Mouse (Mus musculus) lung, postnatal 0 days (tissue): ENCODE results near the gene Clic3. TPM values are rescaled to one million over a fixed set of nuclear protein-coding genes. Genes with fewer than 3 reads are reported as not detected.

Experiments used
- ATAC-seq: fragments of 200-750 bp; cut with Nextera tagmentation; 2 replicates; pipeline ENCODE4 v1.8.0; 2017; ENCODE audit warnings: moderate library complexity
- DNase-seq: peaks from one replicate; pipeline ENCODE4 v3.0.0-alpha.2; 2016; ENCODE audit warnings: low spot score
- H3K27ac ChIP-seq: fragments of 300-500 bp; sonication (generic); 2 replicates; pipeline ENCODE4 v1.5.1; 2014; ENCODE audit warnings: antibody characterized with exemption, mild to moderate bottlenecking, low read length, mixed read lengths
- H3K27me3 ChIP-seq: fragments of 300-500 bp; sonication (generic); replicated peaks from 2 replicates; pipeline ENCODE4 v1.6.1; 2014; ENCODE audit warnings: low read length, mixed read lengths; ENCODE audit not compliant: insufficient read depth
- H3K36me3 ChIP-seq: fragments of 300-500 bp; sonication (generic); 2 replicates; pipeline ENCODE4 v1.6.1; 2014; ENCODE audit warnings: low read length, mixed read lengths; ENCODE audit not compliant: insufficient read depth
- H3K4me1 ChIP-seq: fragments of 300-500 bp; sonication (generic); 2 replicates; pipeline ENCODE4 v1.6.1; 2014; ENCODE audit warnings: antibody characterized with exemption, low read depth, low read length, mixed read lengths; ENCODE audit not compliant: insufficient read depth
- H3K4me2 ChIP-seq: fragments of 300-500 bp; sonication (generic); replicated peaks from 2 replicates; pipeline ENCODE4 v1.6.1; 2014; ENCODE audit warnings: low read depth, mild to moderate bottlenecking, low read length, moderate library complexity, mixed read lengths
- H3K4me3 ChIP-seq: fragments of 300-500 bp; sonication (generic); 2 replicates; pipeline ENCODE4 v1.5.1; 2014; ENCODE audit warnings: low read depth, low read length
- H3K9ac ChIP-seq: fragments of 300-500 bp; sonication (generic); replicated peaks from 2 replicates; pipeline ENCODE4 v1.6.1; 2014; ENCODE audit warnings: low read depth, mild to moderate bottlenecking
- H3K9me3 ChIP-seq: fragments of 300-500 bp; sonication (generic); 2 replicates; pipeline ENCODE4 v1.6.1; 2016; ENCODE audit warnings: low read length, mixed read lengths
- CTCF ChIP-seq: IDR thresholded peaks from 2 replicates; pipeline ENCODE4 v1.5.1; 2016; ENCODE audit warnings: antibody characterized with exemption, mild to moderate bottlenecking
- EP300 ChIP-seq: IDR thresholded peaks from 2 replicates; pipeline ENCODE4 v1.6.1; 2016; ENCODE audit warnings: antibody characterized with exemption, mild to moderate bottlenecking, control low read depth
- WGBS: fragments of 180-500 bp; shearing (Covaris S2); extraction: QIAGEN DNeasy Blood & Tissue Kit; methylation state at CpG from one replicate; pipeline ENCODE4 v1.1.7; 2014; 5-methylcytosine and 5-hydroxymethylcytosine counted together
- polyA plus RNA-seq: library from polyadenylated mRNA; unstranded; fragments of >200 nt; fragmentation: Nextera tagmentation; extraction: Ambion mirVana; gene quantifications from 2 replicates; pipeline ENCODE4 v1.2.1, GENCODE M21; 2015

Gene Clic3
- polyA plus RNA-seq, 1 experiment from 2014 or later, result 633 TPM

- no peak for ATAC-seq
- no peak overlapping the region for H3K9ac ChIP-seq
- TF ChIP-seq CTCF (no peak), EP300 (no peak)
- H3K4me2 ChIP-seq, result no peak overlapping the region
- DNase-seq, result no peak
- H3K36me3 ChIP-seq, result no peaks in the 10 kb centered on the region
- H3K27me3 ChIP-seq, result no peaks in the 10 kb centered on the region
- H3K4me1 ChIP-seq, result no peaks in the 10 kb centered on the region
- H3K27ac ChIP-seq, result no peak overlapping the region
- no peak overlapping the region for H3K4me3 ChIP-seq
- 72% methylated on average over 14 of the region's 14 CpGs for WGBS
- no peaks in the 10 kb centered on the region for H3K9me3 ChIP-seq
Measured at GRCm38 (mm10) chr2:25467606-25468303, 11.1 kb downstream of the Clic3 start.

- ATAC-seq (peak; percentile 67), DNase-seq (peak; percentile 27)
- Histone ChIP-seq H3K4me2 (no peak overlapping the region), H3K27ac (no peak overlapping the region), H3K36me3 (no peaks in the 10 kb centered on the region), H3K27me3 (no peaks in the 10 kb centered on the region), H3K4me1 (no peaks in the 10 kb centered on the region), H3K9ac (no peak overlapping the region), H3K9me3 (no peaks in the 10 kb centered on the region), H3K4me3 (no peak overlapping the region)
- no peak for TF ChIP-seq EP300
- WGBS, result 63% methylated on average over 10 of the region's 10 CpGs
Measured at GRCm38 (mm10) chr2:25468962-25469915, 12.6 kb downstream of the Clic3 start.

GRCm38 (mm10) chr2:25469969-25470368 is 13.3 kb downstream of the Clic3 start, which contains the start of gene Ptgds:
Gene Ptgds (minus strand): TSS chr2:25470046.
- H3K4me3 ChIP-seq, result no peak within 1 kb of the TSS
- H3K9me3 ChIP-seq, result no peaks in the 10 kb centered on the region
- DNase-seq, result no peak
- H3K4me1 ChIP-seq, result no peaks in the 10 kb centered on the region
- no peak for ATAC-seq
- H3K27ac ChIP-seq, result no peak within 1 kb of the TSS
- H3K36me3 ChIP-seq, result no peaks in the 10 kb centered on the region
- H3K4me2 ChIP-seq, result no peak within 1 kb of the TSS
- H3K27me3 ChIP-seq, result no peaks in the 10 kb centered on the region
- 20% methylated on average over 6 of the region's 6 CpGs for WGBS
- no peak for TF ChIP-seq CTCF
- H3K9ac ChIP-seq, result no peak within 1 kb of the TSS

- ATAC-seq (no peak), DNase-seq (no peak)
- Histone ChIP-seq H3K9me3 (no peaks in the 10 kb centered on the region), H3K4me3 (no peak overlapping the region), H3K9ac (no peak overlapping the region), H3K4me1 (no peaks in the 10 kb centered on the region), H3K27me3 (no peaks in the 10 kb centered on the region), H3K36me3 (no peaks in the 10 kb centered on the region), H3K27ac (no peak overlapping the region), H3K4me2 (no peak overlapping the region)
- WGBS, result 69% methylated on average over 2 of the region's 2 CpGs
- no peak for TF ChIP-seq CTCF
- TF ChIP-seq EP300, result no peak
Measured at GRCm38 (mm10) chr2:25472550-25472949, 15.9 kb downstream of the Clic3 start.

- 80% methylated on average over 8 of the region's 8 CpGs for WGBS
- no peak overlapping the region for H3K9ac ChIP-seq
- H3K4me1 ChIP-seq, result no peaks in the 10 kb centered on the region
- no peak overlapping the region for H3K27ac ChIP-seq
- TF ChIP-seq EP300 (no peak), CTCF (no peak)
- H3K4me3 ChIP-seq, result no peak overlapping the region
- H3K36me3 ChIP-seq, result no peaks in the 10 kb centered on the region
- DNase-seq, result no peak
- no peak for ATAC-seq
- H3K27me3 ChIP-seq, result no peaks in the 10 kb centered on the region
- no peaks in the 10 kb centered on the region for H3K9me3 ChIP-seq
- H3K4me2 ChIP-seq, result no peak overlapping the region
Measured at GRCm38 (mm10) chr2:25477541-25477940, 20.9 kb downstream of the Clic3 start.

- no peak for DNase-seq
- no peak overlapping the region for H3K4me3 ChIP-seq
- H3K9me3 ChIP-seq, result no peaks in the 10 kb centered on the region
- 73% methylated on average over 3 of the region's 3 CpGs for WGBS
- no peak overlapping the region for H3K4me2 ChIP-seq
- no peaks in the 10 kb centered on the region for H3K27me3 ChIP-seq
- H3K36me3 ChIP-seq, result no peaks in the 10 kb centered on the region
- no peak overlapping the region for H3K9ac ChIP-seq
- no peak overlapping the region for H3K27ac ChIP-seq
- ATAC-seq, result no peak
- no peaks in the 10 kb centered on the region for H3K4me1 ChIP-seq
- TF ChIP-seq EP300 (no peak), CTCF (no peak)
Measured at GRCm38 (mm10) chr2:25477967-25478675, 21.5 kb downstream of the Clic3 start.
